In the genomic region with DNA sequence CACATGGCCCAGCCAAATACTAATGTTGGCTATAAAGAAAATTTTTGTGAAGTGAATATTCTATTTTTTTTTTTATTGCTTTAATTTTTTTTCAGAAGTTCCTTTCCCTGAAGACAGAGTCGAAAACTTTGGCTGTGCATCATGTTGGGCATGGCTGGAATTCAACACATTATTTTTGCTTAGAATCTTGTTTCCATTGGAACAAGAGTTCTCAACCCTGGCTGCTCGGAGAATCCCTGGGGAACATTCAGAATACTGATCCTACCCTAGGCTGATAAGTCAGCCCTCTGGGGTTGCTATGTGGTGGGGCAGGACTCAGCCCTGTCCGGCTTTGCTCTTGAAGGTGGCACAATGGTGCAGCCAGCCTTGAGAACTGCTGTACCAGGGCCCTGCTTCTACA, we compare ENCODE assay signal across 10 mouse cellular contexts.
"Had no signal": no experiment of that assay in that cellular context is flagged by ENCODE, and none has a peak within 500 bp of the region (broad histone marks: within the 10 kb centered on the region; RNA-seq: fewer than 3 reads in every experiment).

No protein-coding gene starts in this region.

- DNase-seq: liver, postnatal 0 days; lung, adult 2 months; lung, postnatal 14 days; lung, postnatal 4 days; midbrain, embryonic 14.5 days; right cerebral cortex, postnatal 25 days; spleen, adult 18-20 months; thymus, adult 18-20 months; thymus, postnatal 14 days; thymus, postnatal 36 days had no signal
